Mouse (Mus musculus) liver, postnatal 0 days (tissue): ENCODE data around the gene Pcp4l1.

Experiments used
- CTCF ChIP-seq: sonication (generic); IDR thresholded peaks from 2 replicates; pipeline ENCODE4 v1.5.1; 2016; ENCODE audit warnings: antibody characterized with exemption, low read depth
- EP300 ChIP-seq: IDR thresholded peaks from 2 replicates; pipeline ENCODE4 v1.6.1; 2016; ENCODE audit warnings: antibody characterized with exemption, low read depth, mild to moderate bottlenecking

- TF ChIP-seq CTCF, result peak; percentile 94
- no peak for TF ChIP-seq EP300
These were observed 24.8 kb upstream of the Pcp4l1 start for GRCm38 (mm10) chr1:171220871-171221270.
